Mouse (Mus musculus) megakaryocyte, embryonic 14.5 days (primary cell): ENCODE results near the gene Junb. TPM values are rescaled to one million over a fixed set of nuclear protein-coding genes. Genes with fewer than 3 reads are reported as not detected.
A peak's percentile ranks its signal among the peaks of the same experiment; 100 is the strongest.

Experiments used
- H3K27me3 ChIP-seq: replicated peaks from 2 replicates; pipeline ENCODE3; 2012; ENCODE audit warnings: inconsistent platforms
- H3K36me3 ChIP-seq: replicated peaks from 2 replicates; pipeline ENCODE3; 2012; ENCODE audit warnings: low read length, inconsistent platforms, mixed read lengths
- H3K4me1 ChIP-seq: 2 replicates; pipeline ENCODE4 v1.6.1; 2012; ENCODE audit warnings: inconsistent platforms
- H3K4me3 ChIP-seq: replicated peaks from 2 replicates; pipeline ENCODE3; 2012; ENCODE audit warnings: moderate library complexity, mild to moderate bottlenecking, inconsistent platforms
- H3K9me3 ChIP-seq: 2 replicates; pipeline ENCODE4 v1.6.1; 2012; ENCODE audit warnings: inconsistent platforms
- FLI1 ChIP-seq: IDR thresholded peaks from 2 replicates; pipeline ENCODE4 v1.6.1; 2012; ENCODE audit warnings: low read length, inconsistent platforms, mixed read lengths
- GATA1 ChIP-seq: IDR thresholded peaks from 3 replicates; pipeline ENCODE4 v1.6.1; 2012; ENCODE audit warnings: mixed read lengths, low read length, inconsistent platforms, borderline replicate concordance
- polyA plus RNA-seq: library from polyadenylated mRNA; stranded (reverse); fragments of >175 nt; gene quantifications from 2 replicates; pipeline ENCODE4 v1.2.3, GENCODE M21; 2012; ENCODE audit warnings: low replicate concordance; ENCODE audit not compliant: insufficient read depth

The Junb gene
- polyA plus RNA-seq, 1 experiment, result 743 TPM

DNA sequence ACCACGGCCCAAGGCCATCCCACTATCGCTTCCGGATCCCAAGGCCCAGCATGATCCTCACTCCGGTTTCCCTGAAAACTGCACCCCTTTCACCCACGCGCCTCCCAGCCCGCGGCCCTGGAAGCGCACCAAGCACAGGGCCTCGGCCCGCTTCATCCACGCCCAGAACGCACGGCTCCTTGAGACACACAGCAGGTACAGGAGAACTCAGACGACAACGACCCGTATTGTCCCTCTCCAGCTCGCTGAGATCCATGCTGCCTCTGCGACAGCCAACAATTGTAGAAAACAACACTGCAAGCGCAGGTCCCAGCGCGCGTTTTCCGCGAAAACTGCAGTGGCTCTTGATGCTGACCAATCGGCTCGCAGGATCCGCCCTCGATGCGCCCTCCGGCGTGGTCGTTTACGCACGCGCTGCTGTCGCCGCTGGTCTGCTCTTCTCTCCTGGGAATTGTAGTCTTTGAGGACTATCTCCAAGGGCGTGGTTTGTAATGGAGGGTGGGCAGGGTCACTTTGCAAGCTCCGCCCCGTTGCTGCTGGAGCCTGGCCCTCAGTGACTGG is 12.7 kb downstream of the Junb start:
- TF ChIP-seq FLI1, result no peak
- no peak for TF ChIP-seq GATA1
- Histone ChIP-seq H3K9me3 (no peaks in the 10 kb centered on the region), H3K4me1 (peaks cover 60% of the 10 kb centered on the region), H3K36me3 (peaks cover 30% of the 10 kb centered on the region), H3K27me3 (no peaks in the 10 kb centered on the region), H3K4me3 (peak overlapping the region; percentile 96)

DNA sequence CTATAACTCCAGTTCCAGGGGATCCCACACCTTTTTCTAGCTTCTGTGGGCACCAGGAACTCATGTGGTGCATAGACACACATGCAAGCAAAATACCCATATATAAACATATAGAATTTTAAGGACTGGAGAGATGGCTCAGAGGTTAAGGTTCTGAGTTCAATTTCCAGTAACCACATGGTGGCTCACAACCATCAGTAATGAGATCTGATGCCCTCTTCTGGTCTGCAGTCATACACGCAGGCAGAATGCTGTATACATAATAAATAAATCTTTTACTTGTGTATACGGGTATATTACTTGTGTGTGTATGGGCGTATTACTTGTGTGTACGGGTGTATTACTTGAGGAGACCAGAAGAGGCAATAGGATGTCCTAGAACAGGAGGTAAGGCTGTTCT is 14.6 kb downstream of the Junb start:
- Histone ChIP-seq H3K9me3 (no peaks in the 10 kb centered on the region), H3K4me1 (peaks cover 43% of the 10 kb centered on the region), H3K27me3 (no peaks in the 10 kb centered on the region), H3K4me3 (no peak overlapping the region), H3K36me3 (peaks cover 37% of the 10 kb centered on the region)
- TF ChIP-seq FLI1, result no peak
- no peak for TF ChIP-seq GATA1

DNA sequence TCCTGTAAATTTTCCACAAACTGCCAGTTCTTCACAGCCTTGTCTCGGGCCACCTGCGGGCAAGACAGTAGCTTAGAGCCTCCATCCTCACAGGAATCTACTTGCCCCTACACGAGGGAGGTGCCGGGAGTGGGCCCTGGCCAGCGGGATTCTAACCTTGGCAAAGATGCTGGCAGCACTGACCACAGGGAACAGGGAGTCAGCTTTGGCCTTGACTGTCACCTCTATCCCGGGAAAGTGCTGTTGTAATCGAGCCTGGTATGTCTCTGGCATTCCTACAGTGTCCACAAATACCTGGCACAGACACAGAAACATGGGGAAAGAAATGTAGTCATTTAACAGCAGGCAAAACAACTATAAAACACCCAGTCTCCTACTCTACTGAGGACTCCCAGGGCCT is 18.7 kb downstream of the Junb start:
- Histone ChIP-seq H3K4me3 (no peak overlapping the region), H3K36me3 (peaks cover 66% of the 10 kb centered on the region), H3K27me3 (no peaks in the 10 kb centered on the region), H3K4me1 (peaks cover 2% of the 10 kb centered on the region), H3K9me3 (no peaks in the 10 kb centered on the region)
- TF ChIP-seq FLI1 (no peak), GATA1 (no peak)

DNA sequence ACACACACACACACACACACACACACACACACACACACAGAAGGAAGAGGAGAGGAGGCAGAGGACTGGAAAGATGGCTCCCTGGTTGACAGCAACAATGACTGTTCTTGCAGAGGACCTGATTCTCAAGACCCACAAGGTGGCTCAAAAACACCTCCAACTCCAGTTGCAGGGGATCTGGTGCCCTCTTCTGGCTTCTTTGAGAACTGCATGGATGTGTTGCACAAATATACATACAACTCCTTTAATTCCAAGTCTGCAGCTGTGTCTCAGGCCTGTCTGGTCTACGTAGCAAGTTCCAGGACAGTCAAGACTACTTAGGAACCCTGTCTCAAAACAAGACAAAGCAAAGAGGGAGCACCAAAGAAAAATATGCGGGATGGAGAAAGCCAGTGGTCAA is 21.8 kb downstream of the Junb start:
- Histone ChIP-seq H3K36me3 (peaks cover 50% of the 10 kb centered on the region), H3K27me3 (peaks cover 14% of the 10 kb centered on the region), H3K4me3 (no peak overlapping the region), H3K4me1 (peaks cover 9% of the 10 kb centered on the region), H3K9me3 (no peaks in the 10 kb centered on the region)
- TF ChIP-seq GATA1 (no peak), FLI1 (no peak)

DNA sequence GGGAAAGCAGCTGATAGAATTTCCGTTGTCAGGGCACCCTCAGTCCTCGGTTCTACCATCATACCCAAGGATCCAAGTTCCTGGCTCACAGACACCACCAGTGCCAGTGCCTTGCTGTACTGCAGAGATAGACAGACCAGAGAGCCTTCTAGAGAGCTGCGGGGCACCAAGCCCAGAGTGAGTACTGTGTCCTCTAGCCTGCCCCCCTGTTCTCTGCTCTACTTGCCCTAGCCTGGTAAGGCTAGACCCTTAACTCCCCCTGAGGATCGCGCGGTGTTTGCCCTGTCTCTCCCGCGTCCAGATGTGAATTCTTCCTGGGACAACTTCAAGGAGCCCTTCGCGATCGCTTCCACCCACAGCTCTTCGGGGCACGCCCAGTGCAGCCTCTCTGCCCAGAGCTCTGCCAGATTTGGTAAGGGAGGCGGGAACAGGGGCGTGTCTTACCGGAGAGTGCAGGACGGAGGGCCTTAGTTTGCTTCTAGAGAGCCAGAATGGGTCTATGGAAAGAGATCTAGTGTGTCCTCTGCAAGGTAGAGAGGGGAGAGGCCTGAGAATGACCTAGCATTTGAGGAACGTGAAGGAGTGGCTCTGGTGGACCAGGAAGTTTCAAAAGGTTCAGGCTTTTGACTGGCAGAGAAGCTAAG is 25.8 kb downstream of the Junb start:
- Histone ChIP-seq H3K4me3 (peak overlapping the region; percentile 80), H3K27me3 (peaks cover 42% of the 10 kb centered on the region), H3K36me3 (peaks cover 20% of the 10 kb centered on the region), H3K4me1 (peaks cover 9% of the 10 kb centered on the region), H3K9me3 (no peaks in the 10 kb centered on the region)
- no peak for TF ChIP-seq GATA1
- no peak for TF ChIP-seq FLI1

DNA sequence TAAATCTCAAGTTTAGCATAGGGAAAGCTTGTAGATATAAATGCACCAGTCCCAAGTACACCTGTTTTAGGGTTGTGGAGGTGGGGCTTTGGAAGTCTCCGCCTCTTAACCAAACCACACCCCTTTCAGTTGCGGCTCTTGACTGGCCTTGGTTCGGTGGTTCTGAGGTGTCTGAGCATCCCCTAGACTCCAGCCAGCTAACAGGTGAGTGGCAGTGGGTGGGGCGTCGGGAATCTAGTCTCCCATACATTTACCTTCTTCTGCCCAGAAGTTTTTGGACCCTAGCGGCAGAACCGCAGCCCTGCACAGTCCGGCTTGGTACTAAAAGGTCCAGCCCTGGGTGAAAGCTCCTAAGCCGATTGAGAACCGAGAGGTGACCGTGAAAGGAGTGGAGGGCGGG is 28.8 kb downstream of the Junb start:
- TF ChIP-seq GATA1 (no peak), FLI1 (no peak)
- H3K4me1 ChIP-seq, result peaks cover 32% of the 10 kb centered on the region
- no peaks in the 10 kb centered on the region for H3K36me3 ChIP-seq
- H3K9me3 ChIP-seq, result no peaks in the 10 kb centered on the region
- H3K27me3 ChIP-seq, result peaks cover 69% of the 10 kb centered on the region
- no peak overlapping the region for H3K4me3 ChIP-seq

DNA sequence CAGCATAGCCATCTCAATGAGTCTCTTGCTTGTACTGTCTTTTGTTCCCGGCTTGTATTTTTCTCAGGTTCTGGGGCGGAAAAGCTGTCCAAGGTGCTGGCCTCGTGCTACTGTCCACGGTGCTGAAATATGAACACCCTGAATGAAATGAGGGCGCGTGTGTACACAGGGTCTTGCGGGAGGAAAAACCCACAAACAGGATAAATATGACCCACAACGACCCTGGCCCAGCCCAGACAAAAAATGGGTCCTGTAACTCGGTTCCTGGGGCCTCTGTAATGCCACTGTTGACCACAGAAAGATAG is 31.3 kb downstream of the Junb start:
- no peaks in the 10 kb centered on the region for H3K36me3 ChIP-seq
- H3K4me1 ChIP-seq, result peaks cover 30% of the 10 kb centered on the region
- no peaks in the 10 kb centered on the region for H3K9me3 ChIP-seq
- peaks cover 75% of the 10 kb centered on the region for H3K27me3 ChIP-seq
- H3K4me3 ChIP-seq, result no peak overlapping the region
- TF ChIP-seq FLI1 (no peak), GATA1 (no peak)

DNA sequence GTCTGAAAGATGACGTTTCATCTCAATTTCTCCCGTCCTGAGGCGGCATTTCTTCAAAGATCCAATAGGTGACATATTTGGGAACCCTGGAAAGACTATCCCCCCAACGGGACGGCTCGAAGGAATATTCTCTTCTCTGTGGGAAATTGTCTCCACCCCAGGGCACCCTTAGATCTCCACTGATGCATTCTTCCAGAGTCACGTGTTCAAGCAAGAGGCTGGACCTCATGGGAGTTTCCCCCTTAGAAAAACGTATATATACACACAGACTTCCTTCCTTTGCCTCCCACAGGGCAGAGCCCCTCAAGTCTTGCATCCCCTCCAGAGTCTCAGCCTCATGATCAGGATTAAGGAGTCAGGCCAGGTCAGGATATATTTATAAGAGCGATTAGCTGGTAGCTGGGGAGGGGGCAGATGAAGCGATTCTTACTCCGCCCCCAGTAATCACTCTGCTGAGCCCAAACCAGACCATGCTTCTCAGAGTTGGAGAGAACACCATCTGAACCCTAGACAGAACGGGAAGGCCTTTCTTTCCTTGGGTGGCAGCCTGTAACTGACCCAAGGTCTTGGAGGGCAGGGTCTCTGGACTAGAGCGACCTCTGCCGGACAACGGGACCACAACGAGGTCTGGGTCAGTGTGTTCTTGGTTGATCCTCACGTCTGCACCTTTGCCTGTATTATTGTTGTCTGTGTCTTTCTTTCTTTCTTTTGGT is 31.8 kb downstream of the Junb start, which contains the start of gene Rtbdn:
Rtbdn (plus strand) TSS at position 464 of the 713 bp plus-strand sequence.
- Histone ChIP-seq H3K27me3 (peaks cover 75% of the 10 kb centered on the region), H3K4me1 (peaks cover 30% of the 10 kb centered on the region), H3K36me3 (no peaks in the 10 kb centered on the region), H3K4me3 (peak within 1 kb of the TSS; percentile 65), H3K9me3 (no peaks in the 10 kb centered on the region)
- TF ChIP-seq FLI1 (no peak), GATA1 (no peak)

DNA sequence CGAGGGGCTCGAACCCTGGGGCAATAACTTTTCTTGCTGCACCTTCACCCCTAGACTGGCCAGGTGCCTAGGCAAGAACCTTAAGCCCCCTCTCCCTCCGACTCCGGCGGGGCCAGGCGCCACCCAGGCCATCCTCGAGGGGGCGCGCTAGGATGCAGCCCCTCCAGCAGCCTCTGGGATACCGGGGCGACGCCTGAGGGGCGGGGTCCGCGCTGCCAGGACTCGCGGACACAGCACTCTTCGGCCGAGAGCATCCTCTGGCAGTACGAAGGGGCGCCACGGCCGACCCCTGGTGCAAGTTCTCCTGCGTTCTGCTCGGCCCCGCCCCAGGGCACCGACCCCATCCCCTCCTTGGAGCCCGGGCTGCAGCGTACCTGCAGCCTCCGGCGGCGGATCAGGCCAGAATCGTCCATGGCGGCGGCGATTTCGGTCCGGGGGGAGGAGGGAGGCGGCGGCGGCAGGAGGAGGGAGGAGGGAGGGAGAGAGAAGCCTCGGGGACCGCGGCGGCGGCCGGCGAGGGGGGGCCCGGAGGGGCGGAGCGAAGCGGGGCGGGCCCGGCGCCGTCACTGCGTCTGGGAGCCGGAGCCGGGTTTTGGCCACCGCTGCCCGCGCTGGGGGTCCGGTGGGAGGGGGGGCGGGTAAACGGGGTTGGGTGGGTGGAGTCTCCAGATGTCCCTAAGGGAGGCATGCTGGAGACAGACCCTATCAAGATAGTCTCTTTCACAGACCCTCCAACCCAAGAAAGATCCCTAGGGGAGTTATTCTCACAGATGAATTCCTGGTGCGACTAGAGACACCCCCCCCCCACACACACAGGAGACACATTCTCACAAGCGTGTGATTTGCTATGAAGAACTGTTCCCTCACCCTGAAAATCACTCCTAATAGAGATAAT is 32.6 kb downstream of the Junb start:
- Histone ChIP-seq H3K9me3 (no peaks in the 10 kb centered on the region), H3K36me3 (no peaks in the 10 kb centered on the region), H3K4me1 (peaks cover 30% of the 10 kb centered on the region), H3K4me3 (peak overlapping the region; percentile 65), H3K27me3 (peaks cover 73% of the 10 kb centered on the region)
- TF ChIP-seq FLI1, result no peak

DNA sequence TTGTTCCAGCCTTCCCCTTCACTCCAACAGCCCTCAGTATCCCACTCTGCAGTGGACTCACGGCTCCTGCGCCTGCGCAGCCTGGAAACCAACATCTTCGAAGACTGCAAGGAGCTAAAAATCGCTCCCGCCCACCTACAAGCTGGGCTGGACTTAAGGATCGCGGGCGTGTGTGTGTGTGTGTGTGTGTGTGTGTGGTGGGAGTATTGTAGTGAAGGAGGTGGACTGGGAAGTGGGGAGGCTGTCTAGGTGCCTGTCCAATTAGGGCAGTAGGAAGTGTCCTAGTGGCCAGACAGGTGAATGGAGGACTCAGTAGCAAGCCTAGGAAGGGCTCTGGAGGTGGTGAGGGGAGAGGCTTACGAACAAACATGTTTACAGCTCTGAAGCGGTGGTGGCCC is 33.3 kb downstream of the Junb start:
- Histone ChIP-seq H3K27me3 (peaks cover 73% of the 10 kb centered on the region), H3K4me3 (peak overlapping the region; percentile 14), H3K9me3 (no peaks in the 10 kb centered on the region), H3K4me1 (peaks cover 30% of the 10 kb centered on the region), H3K36me3 (no peaks in the 10 kb centered on the region)
- TF ChIP-seq FLI1 (no peak), GATA1 (no peak)
